Mouse (Mus musculus) right cerebral cortex, postnatal 25 days (tissue): ENCODE measurements at regions not wholly inside any gene's neighbourhood (a gene's known extent, or its start where the extent isn't known, plus 50 kb on each side); places are given as distances from the start of the nearest gene placed in this dataset.

Source experiments
- DNase-seq: peaks from one replicate; pipeline ENCODE4 v3.0.0; 2022

- peak; percentile 8 for DNase-seq
Measured at GRCm38 (mm10) chr3:151670628-151671027, 79.1 kb downstream of the Ifi44 start.

- no peak for DNase-seq
Measured at GRCm38 (mm10) chr3:151653298-151653697, 96.5 kb downstream of the Ifi44 start.

GRCm38 (mm10) chr3:151651524-151651923, 98.2 kb downstream of the Ifi44 start:
- DNase-seq: peak; percentile 16

GRCm38 (mm10) chr3:151647637-151648036, 102.1 kb downstream of the Ifi44 start:
- DNase-seq: no peak

- DNase-seq: no peak
Measured at GRCm38 (mm10) chr3:151639431-151640111, 110.2 kb downstream of the Ifi44 start.

DNA sequence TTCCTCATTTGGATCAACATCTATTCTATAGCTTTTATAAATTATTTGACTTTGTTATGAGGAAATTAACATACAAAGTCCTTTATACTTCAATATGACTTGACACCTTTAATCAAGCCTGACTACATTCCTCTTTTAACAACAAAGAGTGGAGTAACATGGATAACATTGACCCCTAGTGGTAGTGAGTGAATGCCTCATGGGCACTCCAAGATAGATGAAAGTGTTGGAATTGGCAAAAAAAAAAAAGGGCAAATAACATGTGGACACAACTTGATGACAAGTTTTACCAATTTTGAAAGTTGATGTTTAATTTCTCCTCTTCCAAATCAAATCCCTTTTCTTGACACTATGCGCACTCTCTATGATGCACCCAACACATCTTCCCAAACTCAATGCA, 111.4 kb downstream of the Ifi44 start:
- no peak for DNase-seq

DNA sequence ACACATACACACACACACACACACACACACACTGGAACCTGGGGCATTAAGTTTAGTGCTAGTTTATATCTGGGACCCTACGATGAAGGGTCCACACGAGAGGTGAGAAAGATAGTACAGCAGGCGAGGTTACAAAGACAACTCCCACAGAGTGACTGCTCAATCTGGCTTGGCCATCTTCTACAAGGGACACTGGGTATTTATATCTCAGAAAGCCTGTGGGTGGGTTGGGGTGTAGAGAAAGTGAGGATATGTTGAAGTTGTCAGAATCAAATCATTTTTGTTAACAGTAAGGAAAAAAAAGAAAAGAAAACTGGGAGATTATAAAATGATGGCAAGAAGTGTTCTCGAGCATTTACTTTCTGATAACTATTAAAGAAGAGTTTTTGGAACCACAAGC, 138.8 kb downstream of the Ifi44 start:
- no peak for DNase-seq

GRCm38 (mm10) chr3:151607689-151608088, 142.1 kb downstream of the Ifi44 start:
- no peak for DNase-seq

DNA sequence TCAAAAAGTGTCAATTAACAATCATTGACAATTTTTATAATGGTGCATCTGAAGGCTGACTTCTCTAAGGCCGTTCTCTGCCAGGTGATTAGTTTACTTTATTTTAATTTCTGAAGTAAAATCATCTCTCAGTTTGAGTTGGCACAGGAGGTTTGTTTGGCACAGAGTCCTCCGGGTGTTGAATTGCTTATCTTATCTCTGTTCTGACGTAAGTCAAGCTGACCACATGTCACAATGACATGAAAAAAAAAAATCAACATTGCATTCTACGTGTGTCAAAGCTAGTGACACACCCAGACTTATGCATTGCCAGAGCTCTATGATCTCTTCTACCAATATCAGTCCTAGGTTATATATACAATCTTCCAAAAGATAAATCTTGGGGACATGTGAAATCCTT, 146.4 kb downstream of the Ifi44 start:
- DNase-seq: no peak
